Mouse (Mus musculus): ENCODE data around the gene 6430571L13Rik. TPM values are rescaled to one million over a fixed set of nuclear protein-coding genes. Genes with fewer than 3 reads are reported as not detected.

The 6430571L13Rik gene
- total and polyA plus RNA-seq, 3 experiments = 0.35 TPM; not detected in 1

GRCm38 (mm10) chr9:107343146-107343943 lies 2.9 kb downstream of the 6430571L13Rik start:
- H3K9me3 ChIP-seq (replicated peaks; ENCODE audit: insufficient read depth, low read length) = no peaks in the 10 kb centered on the region
- no peak overlapping the region for H3K9ac ChIP-seq (ENCODE audit: control insufficient read depth, low read depth, low read length, poor library complexity, severe bottlenecking)
- H3K4me1 ChIP-seq (ENCODE audit: control insufficient read depth in 1 of 2, insufficient read depth in 2 of 2, low read length in 2 of 2) = peaks cover 0 to 11% of the 10 kb centered on the region in 2 experiments; a peak in 2 of 4 replicates
- TF ChIP-seq SMC3 (IDR thresholded peaks at IDR 0.05; ENCODE audit: low read depth, low read length) = no peak
- no peak for TF ChIP-seq ELF1 (IDR thresholded peaks at IDR 0.05; ENCODE audit: low read depth, low read length)
- no peaks in the 10 kb centered on the region; the same call in 1 of the 2 replicates for H3K79me2 ChIP-seq (ENCODE audit: control insufficient read depth, insufficient read depth, low read length, poor library complexity)
- H3K27ac ChIP-seq (ENCODE audit: control insufficient read depth, low read depth, low read length) = no peak overlapping the region
- no peak overlapping the region for H3K4me3 ChIP-seq (ENCODE audit: control insufficient read depth in 1 of 2, insufficient read depth in 1 of 2, low read depth in 2 of 2, low read length in 2 of 2)
- no peaks in the 10 kb centered on the region; a peak in 1 of 4 replicates for H3K27me3 ChIP-seq (ENCODE audit: control insufficient read depth in 1 of 2, insufficient read depth in 2 of 2, low read length in 2 of 2)
- H3K36me3 ChIP-seq (ENCODE audit: control insufficient read depth in 1 of 2, insufficient read depth in 2 of 2, low read length in 2 of 2) = peaks cover 0 to 9% of the 10 kb centered on the region in 2 experiments; a peak in 2 of 4 replicates
- no peak for DNase-seq (ENCODE audit: low read depth, low spot score)

- Histone ChIP-seq H3K4me3 (ENCODE audit: control insufficient read depth in 1 of 2, insufficient read depth in 1 of 2, low read depth in 2 of 2, low read length in 2 of 2) (no peak overlapping the region), H3K27ac (ENCODE audit: control insufficient read depth, low read depth, low read length) (no peak overlapping the region), H3K36me3 (ENCODE audit: control insufficient read depth in 1 of 2, insufficient read depth in 2 of 2, low read length in 2 of 2) (peaks cover 0 to 7% of the 10 kb centered on the region in 2 experiments; a peak in 2 of 4 replicates), H3K4me1 (ENCODE audit: control insufficient read depth in 1 of 2, insufficient read depth in 2 of 2, low read length in 2 of 2) (peaks cover 0 to 13% of the 10 kb centered on the region in 2 experiments; a peak in 2 of 4 replicates), H3K9ac (ENCODE audit: control insufficient read depth, low read depth, low read length, poor library complexity, severe bottlenecking) (no peak overlapping the region), H3K9me3 (replicated peaks; ENCODE audit: insufficient read depth, low read length) (no peaks in the 10 kb centered on the region), H3K79me2 (ENCODE audit: control insufficient read depth, insufficient read depth, low read length, poor library complexity) (no peaks in the 10 kb centered on the region; the same call in 1 of the 2 replicates), H3K27me3 (ENCODE audit: control insufficient read depth in 1 of 2, insufficient read depth in 2 of 2, low read length in 2 of 2) (no peaks in the 10 kb centered on the region; a peak in 1 of 4 replicates)
- TF ChIP-seq CHD2 (IDR thresholded peaks at IDR 0.05; ENCODE audit: low read length) (no peak), ZNF384 (IDR thresholded peaks at IDR 0.05; ENCODE audit: low read depth, low read length) (no peak), USF1 (IDR thresholded peaks at IDR 0.05; ENCODE audit: low read depth, low read length) (no peak), TBP (IDR thresholded peaks at IDR 0.05; ENCODE audit: low read depth, low read length) (no peak), SMC3 (IDR thresholded peaks at IDR 0.05; ENCODE audit: low read depth, low read length) (no peak), MXI1 (IDR thresholded peaks at IDR 0.05; ENCODE audit: low read depth, low read length) (no peak), MAZ (IDR thresholded peaks at IDR 0.05; ENCODE audit: low read depth, low read length) (no peak), MAFK (IDR thresholded peaks at IDR 0.05; ENCODE audit: borderline replicate concordance, low read depth, low read length) (no peak), UBTF (IDR thresholded peaks at IDR 0.05; ENCODE audit: borderline replicate concordance, insufficient read depth, low read depth, low read length) (no peak), E2F4 (IDR thresholded peaks at IDR 0.05; ENCODE audit: borderline replicate concordance, low read depth, low read length) (no peak), NRF1 (IDR thresholded peaks at IDR 0.05; ENCODE audit: insufficient read depth, low read depth, low read length, poor library complexity, severe bottlenecking) (no peak), SIN3A (IDR thresholded peaks at IDR 0.05; ENCODE audit: low read length) (no peak)
- no peak for DNase-seq (ENCODE audit: low read depth, low spot score)
Measured at GRCm38 (mm10) chr9:107344027-107344426, 3.6 kb downstream of the 6430571L13Rik start.
